Mouse (Mus musculus) kidney, adult 9 months (tissue): ENCODE results near the gene Gpr6.

Experiments
- DNase-seq: peaks from one replicate; pipeline ENCODE4 v3.0.0; 2022

Gpr6 gene

DNA sequence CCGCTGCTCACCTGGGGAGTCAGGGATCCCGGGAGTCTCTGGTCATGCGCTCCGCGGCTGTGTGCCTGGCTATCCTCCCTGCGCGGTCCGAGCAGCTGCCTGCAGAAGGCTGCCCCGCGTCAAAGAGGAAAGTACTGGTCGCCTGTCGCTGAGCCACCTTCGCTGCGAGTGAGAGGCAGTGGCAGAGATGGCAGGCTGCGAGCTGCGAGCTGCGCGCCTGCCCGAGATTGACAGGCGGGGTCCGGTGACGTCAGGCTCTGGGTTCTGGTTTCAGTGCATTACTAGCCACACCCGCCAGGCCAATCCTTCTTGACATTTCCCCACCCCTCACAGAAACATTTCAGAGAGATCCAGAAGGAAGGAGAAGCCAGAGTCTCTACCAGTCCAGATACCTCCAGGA lies at the start of gene Gpr6:
Gene Gpr6, minus strand, starts transcription at position 170 of the 400 bp plus-strand sequence.
- DNase-seq, result no peak

DNA sequence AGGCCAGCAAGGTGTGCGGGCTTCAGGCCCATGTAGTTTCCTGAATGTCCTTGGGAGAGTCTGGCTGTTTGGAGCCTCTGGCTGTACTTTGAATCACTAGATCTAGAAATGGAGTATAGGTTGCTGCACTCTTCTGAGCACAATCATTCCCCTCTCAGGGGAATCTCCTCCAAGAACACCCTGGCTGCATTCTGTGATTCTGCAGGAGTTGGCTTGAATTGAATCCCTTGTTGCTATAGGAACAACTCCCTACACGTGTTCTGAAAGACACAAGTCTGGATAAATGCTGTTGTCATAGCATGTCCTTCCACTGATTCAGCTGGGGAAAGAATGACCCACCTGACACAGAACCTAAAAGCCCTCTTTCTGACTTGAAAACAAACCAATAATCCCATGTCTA lies 28.0 kb upstream of the Gpr6 start:
- no peak for DNase-seq

DNA sequence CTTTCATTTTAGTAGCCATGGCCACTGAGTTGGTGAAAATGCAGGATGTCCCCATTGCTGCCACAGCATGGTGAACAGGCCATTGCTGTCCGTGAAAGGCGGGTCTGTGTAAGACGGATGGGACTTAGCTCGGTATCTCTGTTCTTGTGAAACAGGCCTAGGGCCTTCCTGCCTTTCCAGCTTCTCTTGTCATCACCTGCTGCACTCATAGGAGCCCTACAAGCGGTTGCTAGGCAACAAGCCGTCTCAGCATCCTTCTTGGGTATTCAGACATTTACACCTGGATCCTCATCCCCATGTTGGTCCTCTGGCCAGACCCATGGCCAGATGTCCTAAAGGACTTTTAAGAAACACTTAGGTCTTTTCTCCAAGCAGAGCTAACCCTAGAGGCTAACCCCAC lies 26.1 kb upstream of the Gpr6 start:
- no peak for DNase-seq

DNA sequence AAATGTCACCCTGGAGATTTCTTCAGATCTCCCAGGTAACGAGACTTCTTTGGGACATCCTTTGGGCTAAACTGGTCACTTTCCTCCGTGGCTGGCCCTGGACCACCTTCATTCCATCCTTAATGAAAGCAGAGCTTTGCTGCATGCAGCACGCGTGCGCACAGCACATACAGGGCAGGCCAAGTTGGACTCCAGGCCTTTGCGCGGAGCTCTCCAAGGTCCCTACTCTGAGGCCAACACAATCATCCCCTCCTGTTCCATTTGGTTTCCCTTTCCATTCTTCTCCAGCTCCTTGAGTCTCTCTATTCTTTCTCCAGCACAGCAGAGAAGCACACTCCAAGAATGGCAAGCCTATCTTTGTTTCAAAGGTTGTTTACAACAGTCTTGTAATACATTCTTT lies 16.8 kb upstream of the Gpr6 start:
- DNase-seq, result no peak

DNA sequence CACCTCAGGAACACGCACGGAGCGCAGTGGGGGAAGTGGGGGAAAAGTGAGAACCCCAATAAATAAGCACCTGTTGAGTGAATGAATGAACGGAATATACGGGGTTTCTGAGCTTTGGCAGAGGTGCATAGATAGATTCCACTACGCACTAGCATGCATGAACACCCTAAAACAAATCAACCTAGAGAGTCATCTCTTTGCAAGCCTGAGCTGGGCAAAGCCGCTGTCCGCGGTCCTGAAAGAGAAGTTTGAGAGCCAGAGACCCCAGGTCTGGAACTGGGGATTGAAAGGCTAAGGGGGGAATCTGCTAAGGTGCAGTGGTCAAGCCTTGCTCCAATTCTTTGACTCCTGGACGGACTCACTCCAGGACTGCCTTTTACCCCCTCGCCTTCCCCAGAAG lies 389 bp downstream of the Gpr6 start:
- peak; percentile 2 for DNase-seq

DNA sequence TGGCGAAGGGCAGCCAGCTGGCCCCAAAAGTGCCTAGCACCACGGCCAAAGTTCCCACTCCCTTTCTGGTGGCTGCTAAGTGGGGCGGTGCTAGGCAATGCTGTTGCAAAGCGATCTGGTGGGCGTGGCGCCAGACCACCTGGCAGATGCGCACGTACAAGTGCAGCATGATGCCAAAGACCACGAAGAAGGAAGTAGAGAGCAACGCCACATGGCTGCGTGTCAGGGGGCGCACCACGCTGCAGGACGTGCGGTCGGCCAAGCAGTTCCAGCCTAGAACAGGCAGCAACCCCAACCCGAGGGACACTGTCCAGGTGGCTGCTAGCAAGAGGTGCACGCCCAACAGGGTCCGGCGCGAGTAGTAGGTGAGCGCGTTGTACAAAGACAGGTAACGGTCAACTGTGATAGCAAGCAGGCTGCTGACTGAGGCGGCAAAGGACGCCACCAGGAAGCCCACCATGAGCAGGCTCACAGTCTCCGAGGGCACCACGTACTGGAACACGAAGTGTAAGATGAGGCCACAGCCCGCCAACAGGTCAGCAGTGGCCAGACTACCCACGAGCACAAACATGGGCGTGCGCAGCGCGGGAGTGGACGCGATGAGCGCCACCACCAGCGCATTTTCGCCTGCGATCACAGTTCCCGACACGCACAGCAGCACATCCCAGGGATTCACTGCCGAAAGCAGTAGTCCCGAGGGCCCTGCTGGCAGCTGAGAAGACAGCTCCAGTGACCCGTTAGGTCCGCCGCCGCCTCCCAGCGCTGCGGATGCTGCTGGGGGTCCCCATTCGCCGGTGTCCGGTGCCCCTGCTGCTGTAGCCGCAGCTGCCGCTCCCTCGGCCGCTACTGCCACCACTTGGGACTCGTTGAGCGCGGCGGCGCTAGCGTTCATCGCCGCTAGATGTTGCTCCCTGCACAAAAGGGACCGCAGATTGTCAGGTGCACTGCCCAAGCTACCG lies 1.1 kb downstream of the Gpr6 start:
- no peak for DNase-seq

DNA sequence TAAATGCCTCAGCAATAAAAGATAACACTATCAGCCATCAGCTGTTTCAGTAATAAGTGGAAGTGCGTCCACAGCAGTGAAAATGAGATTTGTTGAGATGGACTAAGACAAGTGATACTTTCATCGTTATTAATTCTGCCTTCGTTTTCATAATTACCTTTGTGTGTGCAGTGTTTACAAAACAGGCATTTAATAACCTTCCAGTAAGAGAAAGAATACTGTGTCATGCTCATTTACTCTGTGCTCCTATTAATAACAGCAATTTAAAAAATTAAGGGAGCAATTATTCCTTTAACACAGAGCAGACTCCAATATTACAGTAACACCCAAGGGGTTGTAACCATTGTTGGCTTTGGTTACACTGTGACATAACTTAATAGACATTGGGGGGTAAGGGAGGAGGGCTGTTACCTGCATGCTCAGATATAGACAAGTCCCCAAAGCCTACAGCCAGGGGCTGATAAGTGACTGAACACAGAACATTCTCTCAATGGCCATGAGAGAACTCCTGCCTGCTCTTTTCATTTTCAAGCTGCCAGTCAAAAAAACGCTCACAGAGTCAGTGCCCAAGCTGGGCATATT lies 11.7 kb downstream of the Gpr6 start:
- no peak for DNase-seq

DNA sequence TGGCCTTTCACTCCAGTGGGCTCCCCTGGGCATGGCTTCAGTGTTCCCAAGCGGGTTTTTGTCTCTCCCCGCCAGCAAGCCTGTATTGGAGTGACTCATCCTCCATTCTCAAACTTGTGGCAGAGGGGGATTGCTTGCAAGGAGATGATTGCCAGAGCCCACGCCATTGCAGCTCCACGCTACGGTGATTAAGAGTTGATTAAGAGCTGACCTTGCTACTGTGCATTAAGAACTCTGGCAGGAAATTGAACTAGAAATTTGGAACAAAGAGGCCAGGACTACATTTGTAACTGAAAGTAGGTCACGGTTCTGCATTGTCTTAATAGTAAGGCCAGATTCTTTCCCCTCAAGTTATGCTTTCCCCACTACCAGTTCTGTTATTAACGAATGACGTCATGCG lies 16.5 kb downstream of the Gpr6 start:
- DNase-seq, result no peak

DNA sequence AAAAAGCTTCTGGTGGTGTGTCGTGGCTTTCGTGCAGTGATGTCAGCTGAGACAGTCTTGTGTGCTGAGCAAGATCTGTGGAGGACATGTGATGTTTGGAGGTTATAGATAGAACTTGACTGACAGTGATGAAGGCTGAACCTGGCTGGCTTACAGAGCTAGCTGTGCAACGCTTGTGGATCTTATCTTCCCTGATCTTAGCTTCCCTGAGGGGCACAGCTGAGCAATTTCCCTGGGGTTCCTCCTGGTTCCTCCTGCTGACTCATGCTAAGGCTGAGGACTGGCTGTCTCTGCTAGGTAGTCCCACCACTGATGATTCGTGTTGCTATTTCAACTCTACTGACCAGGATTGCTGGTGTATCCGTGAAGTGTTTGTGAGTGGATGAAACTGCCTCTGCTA lies 18.1 kb downstream of the Gpr6 start:
- DNase-seq, result no peak

DNA sequence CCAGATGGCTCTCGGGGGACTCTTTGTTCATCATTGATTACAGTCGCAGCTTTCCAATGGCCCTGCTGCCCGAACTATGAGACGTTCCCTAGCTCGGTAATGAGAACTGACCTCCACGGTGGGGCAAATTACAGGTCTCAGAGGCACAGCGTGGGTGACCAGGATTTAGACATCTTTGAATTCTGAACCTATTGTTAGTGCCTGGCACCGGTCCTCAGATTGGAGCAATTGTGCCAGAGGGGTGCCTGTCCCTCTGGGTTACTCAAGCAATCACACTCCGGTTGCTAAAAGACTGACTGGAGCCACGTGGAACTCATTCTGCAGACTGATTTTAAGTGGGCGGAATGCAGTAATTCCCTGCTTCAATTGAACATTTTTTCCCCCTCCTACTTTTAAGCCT lies 29.8 kb downstream of the Gpr6 start:
- no peak for DNase-seq

DNA sequence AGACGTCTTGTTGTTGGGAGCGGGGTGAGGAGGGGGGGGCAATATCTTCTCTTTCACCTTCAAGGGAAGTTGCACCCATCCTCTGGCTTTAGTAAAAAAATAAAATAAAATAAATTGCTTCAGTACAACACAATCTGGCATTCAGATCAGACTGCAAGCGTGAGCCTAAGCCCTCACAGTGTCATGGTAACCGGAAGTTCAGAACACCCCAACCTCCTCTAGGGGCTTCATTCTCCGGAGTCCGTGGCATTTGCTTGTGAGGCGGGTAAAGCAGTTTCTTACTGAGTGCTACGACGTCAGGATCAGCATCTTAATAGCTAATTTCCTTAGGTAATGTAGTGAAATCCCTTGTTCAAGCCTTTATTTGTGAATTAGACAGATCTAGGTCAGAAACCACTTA lies 30.6 kb downstream of the Gpr6 start:
- no peak for DNase-seq

DNA sequence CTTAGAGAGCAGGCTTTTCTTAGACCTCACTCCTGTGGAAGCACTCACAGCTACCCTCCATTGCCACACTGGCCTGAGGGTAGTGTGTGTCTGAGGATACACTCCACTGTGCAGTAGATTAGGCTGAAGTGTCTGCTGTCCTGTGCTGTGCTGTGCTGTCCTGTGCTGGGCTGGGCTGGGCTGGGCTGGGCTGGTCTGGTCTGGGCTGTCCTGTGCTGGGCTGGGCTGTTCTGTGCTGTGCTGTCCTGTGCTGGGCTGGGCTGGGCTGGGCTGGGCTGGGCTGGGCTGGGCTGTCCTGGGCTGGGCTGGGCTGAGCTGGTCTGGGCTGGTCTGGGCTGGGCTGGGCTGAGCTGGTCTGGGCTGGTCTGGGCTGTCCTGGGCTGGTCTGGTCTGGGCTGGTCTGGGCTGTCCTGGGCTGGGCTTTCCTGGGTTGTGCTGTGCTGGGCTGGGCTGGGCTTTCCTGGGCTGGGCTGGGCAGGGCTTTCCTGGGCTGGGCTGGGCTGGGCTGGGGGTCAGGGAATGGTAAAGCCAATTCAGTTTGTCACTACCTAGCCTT lies 31.5 kb downstream of the Gpr6 start:
- DNase-seq, result no peak

DNA sequence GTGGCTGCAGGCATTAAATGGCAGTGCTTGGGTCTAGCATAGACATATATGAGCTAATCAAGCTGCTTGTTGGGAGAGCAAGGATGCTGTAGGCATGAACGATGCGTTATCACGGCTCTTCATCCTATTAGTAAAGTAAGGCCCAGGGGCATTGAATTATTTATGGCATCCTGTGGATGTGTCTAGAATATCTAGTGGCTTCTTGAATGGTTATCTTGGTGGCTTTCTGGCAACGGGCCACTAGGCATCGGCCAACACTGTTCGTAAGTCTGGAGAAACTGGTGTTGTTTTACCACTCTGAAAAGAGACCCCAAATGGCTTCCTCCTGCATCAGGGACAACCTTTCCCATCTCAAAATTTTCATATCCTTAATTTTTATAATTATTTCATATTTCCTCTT lies 33.6 kb downstream of the Gpr6 start:
- no peak for DNase-seq

DNA sequence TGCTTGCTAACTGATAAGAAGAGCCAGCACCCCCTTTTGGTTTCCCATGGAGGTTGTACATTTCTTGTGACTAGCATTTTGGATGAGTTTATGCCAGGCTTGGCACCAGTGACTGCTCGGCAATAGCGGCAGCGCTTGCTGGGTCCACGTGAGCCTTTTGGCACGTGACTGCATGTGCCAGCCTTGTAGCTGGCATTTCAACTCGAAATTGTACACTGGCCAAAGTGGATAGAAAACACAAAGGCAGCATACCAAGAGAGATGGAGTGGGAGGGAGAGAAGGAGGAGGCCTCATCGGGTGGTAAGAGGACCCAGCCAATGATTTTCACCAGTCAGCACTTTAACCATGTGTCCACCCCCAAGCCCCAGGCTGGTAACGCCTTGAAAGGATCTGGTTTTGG lies 34.4 kb downstream of the Gpr6 start:
- peak; percentile 23 for DNase-seq

DNA sequence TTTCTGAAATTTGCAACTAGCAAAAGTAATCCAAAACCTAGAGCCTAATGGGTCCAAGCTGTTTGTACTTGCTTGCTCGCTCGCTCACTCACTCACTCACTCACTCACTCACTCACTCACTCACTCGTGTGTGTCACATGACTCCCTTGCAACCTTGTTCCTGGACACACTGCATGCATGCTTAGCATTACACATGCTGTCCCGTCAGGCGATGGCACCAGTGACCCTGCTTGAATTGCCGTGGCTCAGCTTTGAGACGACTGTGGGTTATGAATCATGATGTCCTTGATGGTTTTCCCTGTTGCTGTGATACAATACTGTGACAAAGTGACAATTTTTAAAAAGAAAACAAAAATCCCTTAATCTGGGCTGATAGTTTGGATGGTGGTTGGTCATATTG lies 39.3 kb downstream of the Gpr6 start:
- DNase-seq, result no peak

DNA sequence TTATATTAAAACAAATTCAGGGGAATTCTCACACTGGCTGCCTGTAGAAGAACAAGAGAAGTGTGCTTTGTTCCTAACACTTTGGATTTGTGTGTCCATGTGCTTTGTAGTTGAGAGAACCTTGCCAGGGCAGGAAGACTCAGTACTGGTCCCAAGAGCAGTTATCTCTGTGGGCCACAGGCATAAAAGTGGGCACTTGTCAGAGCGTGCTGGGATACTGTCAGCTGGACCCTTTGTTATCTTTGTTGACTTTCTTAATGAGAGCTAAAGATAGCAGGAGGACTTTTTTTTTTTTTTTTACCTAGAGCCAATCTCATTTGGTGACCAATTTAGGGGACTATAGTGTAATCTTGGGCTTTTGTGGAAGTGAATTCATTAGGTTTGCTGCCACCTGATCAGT lies 47.2 kb downstream of the Gpr6 start:
- DNase-seq, result no peak

DNA sequence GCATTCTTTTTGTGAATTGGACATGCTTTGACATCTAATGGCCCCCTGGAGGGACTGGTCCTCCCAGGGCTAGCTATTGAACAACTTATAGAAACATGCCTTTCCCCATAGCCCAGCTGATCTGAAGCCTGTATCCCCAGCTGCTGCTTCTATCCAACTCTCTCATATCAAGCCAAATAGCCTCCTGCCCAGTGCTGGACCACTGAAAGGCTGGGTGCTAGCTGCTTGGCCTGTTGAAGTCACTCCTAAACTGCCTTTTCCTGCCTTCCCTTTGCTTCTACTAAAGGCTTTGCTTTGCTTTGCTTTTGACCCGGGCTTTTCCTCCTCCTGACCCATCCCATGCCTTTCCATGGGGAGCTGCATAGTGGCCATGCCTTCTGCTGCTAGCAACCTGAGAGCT lies 47.7 kb downstream of the Gpr6 start:
- DNase-seq, result no peak

DNA sequence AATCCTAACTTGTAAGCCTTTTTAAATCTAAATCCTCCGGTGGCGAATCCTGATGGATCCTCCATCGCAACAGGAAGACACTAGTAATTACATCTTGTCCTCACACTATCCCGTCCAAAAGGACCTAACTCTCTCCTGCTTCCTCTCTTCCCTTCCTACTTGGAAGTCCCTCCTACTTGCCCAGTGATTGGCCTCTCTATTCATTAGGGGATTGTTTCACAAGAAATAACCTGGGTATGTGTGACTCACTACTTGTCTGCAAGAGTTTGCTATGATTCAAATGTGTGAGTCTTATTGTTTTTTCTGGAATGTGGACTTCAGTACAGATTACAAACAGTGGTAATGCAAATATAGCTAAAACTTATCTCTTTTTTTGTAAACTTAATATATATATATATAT lies 49.9 kb downstream of the Gpr6 start:
- DNase-seq, result no peak
